In genomic region chr11:30165861-30166550, GRCm38 (mm10) we compare ENCODE assay signal across 8 mouse cellular contexts.
DNase-seq lines count a peak whose midpoint lies in the region; ATAC-seq and TF ChIP-seq lines count a peak whose summit lies in the region.

No protein-coding gene starts in this region.

- intact Hi-C loops in gastrocnemius, adult 2 months (cut with DNase I), result loop anchor here (10.0 kb wide), 1 partner anchor 99 kb away; the partner anchor contains the start of gene Sptbn1
- intact Hi-C loops in gastrocnemius, postnatal 36 days (cut with DNase I), result no loop called here

- H3K4me3 ChIP-seq in gastrocnemius, adult 2 months, result peak overlapping the region; percentile 4; the same call in 1 of the 2 replicates
- no peak overlapping the region for H3K4me3 ChIP-seq in heart, embryonic 11.5 days (ENCODE audit: low read depth, low read length)
- H3K4me3 ChIP-seq in liver, embryonic 11.5 days (ENCODE audit: low read depth, low read length), result no peak overlapping the region
- no peak overlapping the region for H3K4me3 ChIP-seq in stomach, embryonic 15.5 days (replicated peaks)
- H3K4me3 ChIP-seq in forebrain, postnatal 0 days (ENCODE audit: low read depth, low read length), result no peak overlapping the region

- H3K4me2 ChIP-seq in heart, embryonic 11.5 days, result peak overlapping the region; percentile 37
- H3K4me2 ChIP-seq in liver, embryonic 11.5 days, result peak overlapping the region; percentile 41
- no peak overlapping the region for H3K4me2 ChIP-seq in stomach, embryonic 15.5 days
- H3K4me2 ChIP-seq in forebrain, postnatal 0 days (ENCODE audit: low read depth), result no peak overlapping the region

- no peaks in the 10 kb centered on the region for H3K36me3 ChIP-seq in heart, embryonic 11.5 days (ENCODE audit: control insufficient read depth, insufficient read depth, low read length)
- H3K36me3 ChIP-seq in liver, embryonic 11.5 days (ENCODE audit: control insufficient read depth, insufficient read depth, low read length), result no peaks in the 10 kb centered on the region
- no peaks in the 10 kb centered on the region for H3K36me3 ChIP-seq in stomach, embryonic 15.5 days
- no peaks in the 10 kb centered on the region for H3K36me3 ChIP-seq in forebrain, postnatal 0 days (ENCODE audit: insufficient read depth)

- peaks cover 69% of the 10 kb centered on the region for H3K4me1 ChIP-seq in heart, embryonic 11.5 days (ENCODE audit: control insufficient read depth, insufficient read depth, low read length)
- H3K4me1 ChIP-seq in liver, embryonic 11.5 days (replicated peaks; ENCODE audit: control insufficient read depth, insufficient read depth, low read length), result peaks cover 39% of the 10 kb centered on the region
- H3K4me1 ChIP-seq in stomach, embryonic 15.5 days, result peaks cover 14% of the 10 kb centered on the region
- no peaks in the 10 kb centered on the region for H3K4me1 ChIP-seq in forebrain, postnatal 0 days (ENCODE audit: insufficient read depth)

- DNase-seq in gastrocnemius, adult 2 months, result no peak
- no peak for DNase-seq in gastrocnemius, postnatal 36 days
- no peak for DNase-seq in liver, embryonic 11.5 days (ENCODE audit: low spot score)
- DNase-seq in forebrain, postnatal 0 days, result no peak
- DNase-seq in ovary, adult 18-20 months (ENCODE audit: low spot score), result no peak
- DNase-seq in urinary bladder, postnatal 25 days (ENCODE audit: low spot score), result no peak

- H3K9me3 ChIP-seq in heart, embryonic 11.5 days (replicated peaks; ENCODE audit: control insufficient read depth, low read length), result no peaks in the 10 kb centered on the region
- H3K9me3 ChIP-seq in liver, embryonic 11.5 days (ENCODE audit: control insufficient read depth, low read length), result no peaks in the 10 kb centered on the region
- H3K9me3 ChIP-seq in stomach, embryonic 15.5 days, result no peaks in the 10 kb centered on the region
- no peaks in the 10 kb centered on the region for H3K9me3 ChIP-seq in forebrain, postnatal 0 days (ENCODE audit: low read length)

- 27% methylated on average over 5 of the region's 5 CpGs for WGBS in heart, embryonic 11.5 days (ENCODE audit: insufficient replicate concordance)
- WGBS in liver, embryonic 11.5 days, result 27% methylated on average over 5 of the region's 5 CpGs
- 47% methylated on average over 5 of the region's 5 CpGs for WGBS in stomach, embryonic 15.5 days
- 64% methylated on average over 5 of the region's 5 CpGs for WGBS in forebrain, postnatal 0 days

- H3K9ac ChIP-seq in heart, embryonic 11.5 days (ENCODE audit: low read depth, low read length), result no peak overlapping the region
- H3K9ac ChIP-seq in liver, embryonic 11.5 days (ENCODE audit: low read depth, low read length), result peak overlapping the region; percentile 15; the same call in 1 of the 2 replicates
- H3K9ac ChIP-seq in stomach, embryonic 15.5 days, result no peak overlapping the region
- H3K9ac ChIP-seq in forebrain, postnatal 0 days, result no peak overlapping the region

- no peaks in the 10 kb centered on the region for H3K27me3 ChIP-seq in heart, embryonic 11.5 days (ENCODE audit: control insufficient read depth, insufficient read depth, low read length)
- H3K27me3 ChIP-seq in liver, embryonic 11.5 days (replicated peaks; ENCODE audit: control insufficient read depth, insufficient read depth, low read length), result no peaks in the 10 kb centered on the region
- H3K27me3 ChIP-seq in stomach, embryonic 15.5 days (replicated peaks), result no peaks in the 10 kb centered on the region
- no peaks in the 10 kb centered on the region for H3K27me3 ChIP-seq in forebrain, postnatal 0 days (ENCODE audit: insufficient read depth, low read length)

- peak overlapping the region; percentile 73 for H3K27ac ChIP-seq in gastrocnemius, adult 2 months
- H3K27ac ChIP-seq in heart, embryonic 11.5 days (ENCODE audit: low read depth, low read length), result peak overlapping the region; percentile 73; the same call in 1 of the 2 replicates
- peak overlapping the region; percentile 60 for H3K27ac ChIP-seq in liver, embryonic 11.5 days (ENCODE audit: low read depth, low read length)
- no peak overlapping the region for H3K27ac ChIP-seq in stomach, embryonic 15.5 days
- H3K27ac ChIP-seq in forebrain, postnatal 0 days (ENCODE audit: low read depth, low read length), result no peak overlapping the region

- ATAC-seq in heart, embryonic 11.5 days (replicated peaks; ENCODE audit: insufficient number of reproducible peaks, low FRiP score, low TSS enrichment), result peak; percentile 85; the same call in 1 of the 2 replicates
- peak; percentile 100 for ATAC-seq in liver, embryonic 11.5 days (replicated peaks; ENCODE audit: low FRiP score)
- peak; percentile 90 for ATAC-seq in stomach, embryonic 15.5 days (ENCODE audit: insufficient read depth, low FRiP score, low read depth)
- no peak for ATAC-seq in forebrain, postnatal 0 days

- no peak for TF ChIP-seq CTCF in gastrocnemius, adult 2 months (IDR thresholded peaks at IDR 0.05)
- no peak for TF ChIP-seq CTCF in forebrain, postnatal 0 days (IDR thresholded peaks at IDR 0.05; ENCODE audit: low read depth)

Comparison
In these comparisons a context has a peak if more than half of its experiments do, and no peak if none do; other contexts are left out.
1. H3K27ac ChIP-seq: peak in gastrocnemius, adult 2 months (single experiment), heart, embryonic 11.5 days (single experiment) and liver, embryonic 11.5 days (single experiment); none in stomach, embryonic 15.5 days (single experiment) and forebrain, postnatal 0 days (single experiment).
2. H3K4me2 ChIP-seq: peak in heart, embryonic 11.5 days (single experiment) and liver, embryonic 11.5 days (single experiment); none in stomach, embryonic 15.5 days (single experiment) and forebrain, postnatal 0 days (single experiment).